Mouse (Mus musculus): ENCODE measurements around the gene Hpgd.

DNA sequence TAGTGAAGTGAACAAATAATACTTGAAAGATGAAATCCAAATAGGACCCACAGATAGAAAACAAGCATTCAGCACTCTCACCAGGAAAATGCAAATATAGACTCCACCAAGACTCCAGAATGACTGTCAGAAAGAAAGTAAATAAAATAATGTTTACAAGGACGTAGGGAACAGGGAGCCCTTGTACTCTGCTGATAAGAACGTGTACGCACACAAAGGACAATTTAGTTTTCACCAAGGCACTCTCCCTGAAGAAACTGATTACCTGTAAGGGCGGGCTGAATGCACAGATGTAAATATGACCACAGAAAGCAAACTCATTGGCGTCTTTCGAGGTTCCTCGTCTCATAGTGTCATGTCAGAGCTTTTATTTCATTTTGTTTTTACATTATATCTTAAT is 10.2 kb downstream of the Hpgd start:
- no peak for TF ChIP-seq CTCF (IDR thresholded peaks at IDR 0.05; ENCODE audit: low read depth, low read length)
- no peak for TF ChIP-seq POLR2A (IDR thresholded peaks at IDR 0.05; ENCODE audit: insufficient read depth, low read length)
- TF ChIP-seq EP300 (IDR thresholded peaks at IDR 0.05; ENCODE audit: insufficient read depth, low read depth, low read length): no peak

All from ES-Bruce4 (cell line).